Comparison of ENCODE assay signal across 14 mouse cellular contexts in genomic region chr5:45137198-45137973, GRCm38 (mm10).
DNase-seq lines count a peak whose midpoint lies in the region; ATAC-seq and TF ChIP-seq lines count a peak whose summit lies in the region.
"Had no signal": no experiment of that assay in that cellular context is flagged by ENCODE, and none has a peak within 500 bp of the region (broad histone marks: within the 10 kb centered on the region; RNA-seq: fewer than 3 reads in every experiment).

No protein-coding gene starts in this region.

- no peak for TF ChIP-seq CTCF in intestine, postnatal 0 days (IDR thresholded peaks at IDR 0.05; ENCODE audit: low read depth)

- no peak for DNase-seq in intestine, embryonic 14.5 days (ENCODE audit: low spot score)
- DNase-seq in 3T3-L1 (ENCODE audit: low read depth, low spot score): peak; percentile 34
- peak; percentile 66 for DNase-seq in midbrain, embryonic 14.5 days
- DNase-seq in left cerebral cortex, postnatal 4 days: no peak
- no peak for DNase-seq in spleen, adult 18-20 months
- no peak for DNase-seq in right cerebral cortex, postnatal 14 days
- DNase-seq: cerebellum, postnatal 10 days; heart, postnatal 4 days; liver, embryonic 13.5 days; lung, postnatal 10 days had no signal

- no peaks in the 10 kb centered on the region for H3K36me3 ChIP-seq in intestine, embryonic 14.5 days (ENCODE audit: control insufficient read depth, insufficient read depth, low read length)
- H3K36me3 ChIP-seq in intestine, postnatal 0 days (ENCODE audit: control insufficient read depth, insufficient read depth): no peaks in the 10 kb centered on the region
- H3K36me3 ChIP-seq in forebrain, embryonic 12.5 days (replicated peaks): no peaks in the 10 kb centered on the region
- no peaks in the 10 kb centered on the region for H3K36me3 ChIP-seq in midbrain, embryonic 14.5 days (ENCODE audit: control insufficient read depth, insufficient read depth, low read length)
- H3K36me3 ChIP-seq: embryonic facial prominence, embryonic 12.5 days; heart, embryonic 10.5 days; liver, embryonic 13.5 days had no signal

- H3K4me3 ChIP-seq in intestine, embryonic 14.5 days (ENCODE audit: low read depth, low read length): no peak overlapping the region
- H3K4me3 ChIP-seq in intestine, postnatal 0 days (ENCODE audit: low read depth, low read length): no peak overlapping the region
- H3K4me3 ChIP-seq in forebrain, embryonic 12.5 days (replicated peaks): no peak overlapping the region
- H3K4me3 ChIP-seq in midbrain, embryonic 14.5 days (replicated peaks; ENCODE audit: low read depth, low read length): no peak overlapping the region
- H3K4me3 ChIP-seq: embryonic facial prominence, embryonic 12.5 days; heart, embryonic 10.5 days; liver, embryonic 13.5 days had no signal

- H3K27ac ChIP-seq in intestine, embryonic 14.5 days (ENCODE audit: low read depth): no peak overlapping the region
- H3K27ac ChIP-seq in intestine, postnatal 0 days (ENCODE audit: low read depth, low read length): no peak overlapping the region
- 0 out of 2 replicates have a peak overlapping the region, but pooled peaks have one; percentile 19 for H3K27ac ChIP-seq in forebrain, embryonic 12.5 days
- H3K27ac ChIP-seq in midbrain, embryonic 14.5 days (replicated peaks; ENCODE audit: low read depth, low read length): peak overlapping the region; percentile 27; the same call in 1 of the 2 replicates
- H3K27ac ChIP-seq: embryonic facial prominence, embryonic 12.5 days; heart, embryonic 10.5 days; liver, embryonic 13.5 days had no signal

- H3K9ac ChIP-seq in intestine, embryonic 14.5 days (ENCODE audit: low read length): no peak overlapping the region
- no peak overlapping the region for H3K9ac ChIP-seq in intestine, postnatal 0 days (ENCODE audit: low read depth, low read length)
- H3K9ac ChIP-seq in forebrain, embryonic 12.5 days: no peak overlapping the region
- H3K9ac ChIP-seq in midbrain, embryonic 14.5 days (replicated peaks; ENCODE audit: low read length): no peak overlapping the region; the same call in 1 of the 2 replicates
- H3K9ac ChIP-seq: embryonic facial prominence, embryonic 12.5 days; liver, embryonic 13.5 days had no signal

- no peaks in the 10 kb centered on the region for H3K27me3 ChIP-seq in intestine, embryonic 14.5 days (replicated peaks; ENCODE audit: control insufficient read depth, insufficient read depth, low read length)
- H3K27me3 ChIP-seq in intestine, postnatal 0 days (replicated peaks; ENCODE audit: control insufficient read depth, insufficient read depth, low read length): no peaks in the 10 kb centered on the region
- H3K27me3 ChIP-seq in forebrain, embryonic 12.5 days: no peaks in the 10 kb centered on the region
- no peaks in the 10 kb centered on the region for H3K27me3 ChIP-seq in midbrain, embryonic 14.5 days (ENCODE audit: control insufficient read depth, insufficient read depth, low read length)
- H3K27me3 ChIP-seq: embryonic facial prominence, embryonic 12.5 days; liver, embryonic 13.5 days had no signal

- 28% methylated on average over 10 of the region's 10 CpGs for WGBS in intestine, embryonic 14.5 days
- 22% methylated on average over 10 of the region's 10 CpGs for WGBS in intestine, postnatal 0 days
- WGBS in forebrain, embryonic 12.5 days: 29% methylated on average over 10 of the region's 10 CpGs
- 39% methylated on average over 10 of the region's 10 CpGs for WGBS in midbrain, embryonic 14.5 days

- ATAC-seq in intestine, embryonic 14.5 days (replicated peaks; ENCODE audit: low FRiP score, low TSS enrichment, low read depth): 0 out of 2 replicates have a peak, but pooled peaks have one; percentile 50
- ATAC-seq in intestine, postnatal 0 days: no peak
- peak; percentile 55; the same call in 1 of the 2 replicates for ATAC-seq in forebrain, embryonic 12.5 days (ENCODE audit: low FRiP score)
- ATAC-seq in midbrain, embryonic 14.5 days (ENCODE audit: low FRiP score, low TSS enrichment): no peak

- peak overlapping the region; percentile 15; the same call in 1 of the 2 replicates for H3K4me2 ChIP-seq in intestine, embryonic 14.5 days (ENCODE audit: low read length)
- no peak overlapping the region for H3K4me2 ChIP-seq in intestine, postnatal 0 days (replicated peaks; ENCODE audit: low read depth)
- H3K4me2 ChIP-seq in forebrain, embryonic 12.5 days: no peak overlapping the region
- H3K4me2 ChIP-seq in midbrain, embryonic 14.5 days (ENCODE audit: low read length): no peak overlapping the region
- H3K4me2 ChIP-seq: embryonic facial prominence, embryonic 12.5 days; liver, embryonic 13.5 days had no signal

- intact Hi-C loops in left cerebral cortex, postnatal 4 days (cut with DNase I): no loop called here

- H3K9me3 ChIP-seq in intestine, embryonic 14.5 days (ENCODE audit: control insufficient read depth, low read length): no peaks in the 10 kb centered on the region
- no peaks in the 10 kb centered on the region for H3K9me3 ChIP-seq in intestine, postnatal 0 days (ENCODE audit: control insufficient read depth)
- H3K9me3 ChIP-seq in forebrain, embryonic 12.5 days: no peaks in the 10 kb centered on the region
- no peaks in the 10 kb centered on the region for H3K9me3 ChIP-seq in midbrain, embryonic 14.5 days (ENCODE audit: control insufficient read depth, low read length)
- H3K9me3 ChIP-seq: embryonic facial prominence, embryonic 12.5 days; heart, embryonic 10.5 days; liver, embryonic 13.5 days had no signal

- 0 out of 2 replicates have a peak, but pooled peaks cover 4% of the 10 kb centered on the region for H3K4me1 ChIP-seq in intestine, embryonic 14.5 days (replicated peaks; ENCODE audit: control insufficient read depth, insufficient read depth, low read length)
- no peaks in the 10 kb centered on the region for H3K4me1 ChIP-seq in intestine, postnatal 0 days (replicated peaks; ENCODE audit: control insufficient read depth, insufficient read depth, low read length)
- peaks cover 10% of the 10 kb centered on the region for H3K4me1 ChIP-seq in forebrain, embryonic 12.5 days
- 0 out of 2 replicates have a peak, but pooled peaks cover 2% of the 10 kb centered on the region for H3K4me1 ChIP-seq in midbrain, embryonic 14.5 days (ENCODE audit: control insufficient read depth, insufficient read depth, low read length)
- H3K4me1 ChIP-seq: embryonic facial prominence, embryonic 12.5 days; heart, embryonic 10.5 days; liver, embryonic 13.5 days had no signal

Comparison
In these comparisons a context has a peak if more than half of its experiments do, and no peak if none do; other contexts are left out.
1. ATAC-seq: peak in intestine, embryonic 14.5 days (single experiment) and forebrain, embryonic 12.5 days (single experiment); none in intestine, postnatal 0 days (single experiment) and midbrain, embryonic 14.5 days (single experiment).
2. DNase-seq: peak in 3T3-L1 (single experiment) and midbrain, embryonic 14.5 days (single experiment); none in intestine, embryonic 14.5 days (single experiment), left cerebral cortex, postnatal 4 days (single experiment), spleen, adult 18-20 months (0 of 2) and right cerebral cortex, postnatal 14 days (single experiment).
3. H3K27ac ChIP-seq: peak in forebrain, embryonic 12.5 days (single experiment) and midbrain, embryonic 14.5 days (single experiment); none in intestine, embryonic 14.5 days (single experiment) and intestine, postnatal 0 days (single experiment).